Mouse (Mus musculus): Measurements from ENCODE around the gene Cd300ld5. TPM values are rescaled to one million over a fixed set of nuclear protein-coding genes. Genes with fewer than 3 reads are reported as not detected.

Gene Cd300ld5
- polyA plus RNA-seq, 1 experiment from 2014 or later = not detected

GRCm38 (mm10) chr11:115001474-115002040, 36.0 kb downstream of the Cd300ld5 start, which contains the start of gene Cd300c2:
Gene Cd300c2 (minus strand): TSS chr11:115001880.
- Histone ChIP-seq H3K9ac (ENCODE audit: low read length) (no peak within 1 kb of the TSS), H3K4me2 (ENCODE audit: low read length) (no peak within 1 kb of the TSS), H3K4me3 (ENCODE audit: low read depth, low read length) (no peak within 1 kb of the TSS), H3K9me3 (replicated peaks; ENCODE audit: control insufficient read depth, low read length) (no peaks in the 10 kb centered on the region), H3K27me3 (replicated peaks; ENCODE audit: control insufficient read depth, insufficient read depth, low read length) (no peaks in the 10 kb centered on the region), H3K27ac (ENCODE audit: low read depth, low read length) (no peak within 1 kb of the TSS), H3K4me1 (ENCODE audit: control insufficient read depth, insufficient read depth, low read length) (no peaks in the 10 kb centered on the region), H3K36me3 (ENCODE audit: control insufficient read depth, insufficient read depth, low read length) (no peaks in the 10 kb centered on the region)
- WGBS = 90% methylated on average over 7 of the region's 7 CpGs
- DNase-seq (ENCODE audit: low spot score) (no peak), ATAC-seq (no peak)

- DNase-seq (ENCODE audit: low spot score) = no peak
- Histone ChIP-seq H3K4me1 (ENCODE audit: control insufficient read depth, insufficient read depth, low read length) (no peaks in the 10 kb centered on the region), H3K9ac (ENCODE audit: low read length) (no peak within 1 kb of the TSS), H3K4me3 (ENCODE audit: low read depth, low read length) (no peak within 1 kb of the TSS), H3K36me3 (ENCODE audit: control insufficient read depth, insufficient read depth, low read length) (no peaks in the 10 kb centered on the region), H3K9me3 (replicated peaks; ENCODE audit: control insufficient read depth, low read length) (no peaks in the 10 kb centered on the region), H3K4me2 (ENCODE audit: low read length) (no peak within 1 kb of the TSS), H3K27ac (ENCODE audit: low read depth, low read length) (no peak within 1 kb of the TSS), H3K27me3 (replicated peaks; ENCODE audit: control insufficient read depth, insufficient read depth, low read length) (no peaks in the 10 kb centered on the region)
- no peak for ATAC-seq
- 86% methylated on average over 4 of the region's 4 CpGs for WGBS
Observed at GRCm38 (mm10) chr11:114989793-114990192, 47.8 kb downstream of the Cd300ld5 start, which contains the start of gene Cd300ld. Gene Cd300ld (minus strand): TSS chr11:114989922.

- no peak overlapping the region for H3K27ac ChIP-seq (ENCODE audit: low read depth, low read length)
- H3K4me3 ChIP-seq (ENCODE audit: low read depth, low read length) = no peak overlapping the region
- H3K36me3 ChIP-seq (ENCODE audit: control insufficient read depth, insufficient read depth, low read length) = no peaks in the 10 kb centered on the region
- 79% methylated on average over 4 of the region's 4 CpGs for WGBS
- no peaks in the 10 kb centered on the region; the same call in 1 of the 2 replicates for H3K9me3 ChIP-seq (replicated peaks; ENCODE audit: control insufficient read depth, low read length)
- ATAC-seq = no peak
- H3K4me1 ChIP-seq (ENCODE audit: control insufficient read depth, insufficient read depth, low read length) = no peaks in the 10 kb centered on the region
- no peak overlapping the region for H3K4me2 ChIP-seq (ENCODE audit: low read length)
- DNase-seq (ENCODE audit: low spot score) = no peak
- H3K9ac ChIP-seq (ENCODE audit: low read length) = no peak overlapping the region
- H3K27me3 ChIP-seq (replicated peaks; ENCODE audit: control insufficient read depth, insufficient read depth, low read length) = no peaks in the 10 kb centered on the region
Observed at GRCm38 (mm10) chr11:114981866-114982265, 55.7 kb downstream of the Cd300ld5 start.

Other genes with a start within 250 kb of the Cd300ld5 start
- gene Btbd17, start 241.8 kb downstream of the Cd300ld5 start, polyA plus RNA-seq (2014; fragmentation: Nextera tagmentation; extraction: Ambion mirVana) = 22.1 and 24.7 TPM in 2 replicates
- gene Gpr142, start 238.8 kb downstream of the Cd300ld5 start, polyA plus RNA-seq (2014; fragmentation: Nextera tagmentation; extraction: Ambion mirVana) = not detected in 2 replicates
- gene Gprc5c, start 186.6 kb downstream of the Cd300ld5 start, polyA plus RNA-seq (2014; fragmentation: Nextera tagmentation; extraction: Ambion mirVana) = 4.4 and 5.4 TPM in 2 replicates
- 0.73 and 1.0 TPM in 2 replicates for gene Cd300a, start 147.7 kb downstream of the Cd300ld5 start, polyA plus RNA-seq (2014; fragmentation: Nextera tagmentation; extraction: Ambion mirVana)
- gene Cd300lb, start 103.4 kb downstream of the Cd300ld5 start, polyA plus RNA-seq (2014; fragmentation: Nextera tagmentation; extraction: Ambion mirVana) = 0.07 TPM in 1 of 2 replicates, not detected in the other
- not detected in 2 replicates for gene Cd300c, start 68.6 kb downstream of the Cd300ld5 start, polyA plus RNA-seq (2014; fragmentation: Nextera tagmentation; extraction: Ambion mirVana)
- gene Cd300ld, start 47.8 kb downstream of the Cd300ld5 start, polyA plus RNA-seq (2014; fragmentation: Nextera tagmentation; extraction: Ambion mirVana) = not detected in 2 replicates
- 1.1 and 2.0 TPM in 2 replicates for gene Cd300c2, start 35.9 kb downstream of the Cd300ld5 start, polyA plus RNA-seq (2014; fragmentation: Nextera tagmentation; extraction: Ambion mirVana)
- not detected in 2 replicates for gene Cd300ld2, start 21.6 kb downstream of the Cd300ld5 start, polyA plus RNA-seq (2014; fragmentation: Nextera tagmentation; extraction: Ambion mirVana)
- gene Cd300ld4, start 10.8 kb downstream of the Cd300ld5 start, polyA plus RNA-seq (2014; fragmentation: Nextera tagmentation; extraction: Ambion mirVana) = not detected in 2 replicates
- not detected in 2 replicates for gene Cd300ld3, start 10.6 kb upstream of the Cd300ld5 start, polyA plus RNA-seq (2014; fragmentation: Nextera tagmentation; extraction: Ambion mirVana)
- not detected in 2 replicates for gene Cd300e, start 24.4 kb upstream of the Cd300ld5 start, polyA plus RNA-seq (2014; fragmentation: Nextera tagmentation; extraction: Ambion mirVana)
- gene Rab37, start 53.7 kb upstream of the Cd300ld5 start, polyA plus RNA-seq (2014; fragmentation: Nextera tagmentation; extraction: Ambion mirVana) = 0.45 and 0.57 TPM in 2 replicates
- not detected in 2 replicates for gene Cd300lf, start 96.2 kb upstream of the Cd300ld5 start, polyA plus RNA-seq (2014; fragmentation: Nextera tagmentation; extraction: Ambion mirVana)
- 39.4 and 48.4 TPM in 2 replicates for gene Slc9a3r1, start 125.6 kb upstream of the Cd300ld5 start, polyA plus RNA-seq (2014; fragmentation: Nextera tagmentation; extraction: Ambion mirVana)
- 6.3 and 8.5 TPM in 2 replicates for gene Tmem104, start 149.7 kb upstream of the Cd300ld5 start, polyA plus RNA-seq (2014; fragmentation: Nextera tagmentation; extraction: Ambion mirVana)
- 19.5 and 20.4 TPM in 2 replicates for gene Nat9, start 150.1 kb upstream of the Cd300ld5 start, polyA plus RNA-seq (2014; fragmentation: Nextera tagmentation; extraction: Ambion mirVana)
- 0.12 and 0.14 TPM in 2 replicates for gene Grin2c, start 229.5 kb upstream of the Cd300ld5 start, polyA plus RNA-seq (2014; fragmentation: Nextera tagmentation; extraction: Ambion mirVana)
- gene Fdxr, start 239.3 kb upstream of the Cd300ld5 start, polyA plus RNA-seq (2014; fragmentation: Nextera tagmentation; extraction: Ambion mirVana) = 17.2 and 20.0 TPM in 2 replicates

Data from forebrain, embryonic 14.5 days (tissue).